In genomic region chr2:166459955-166460354, GRCm38 (mm10) we compare ENCODE assay signal across 9 mouse cellular contexts.
DNase-seq lines count a peak whose midpoint lies in the region; ATAC-seq lines count a peak whose summit lies in the region.
"Had no signal": no experiment of that assay in that cellular context is flagged by ENCODE, and none has a peak within 500 bp of the region (broad histone marks: within the 10 kb centered on the region; RNA-seq: fewer than 3 reads in every experiment).

No protein-coding gene starts in this region.

- no peak overlapping the region for H3K4me2 ChIP-seq in hindbrain, embryonic 11.5 days (replicated peaks; ENCODE audit: low read depth, low read length)
- peak overlapping the region; percentile 51 for H3K4me2 ChIP-seq in heart, embryonic 12.5 days

- no peak for DNase-seq in hindbrain, embryonic 10.5 days (ENCODE audit: low spot score)
- no peak for DNase-seq in hindbrain, embryonic 11.5 days (ENCODE audit: low spot score)
- DNase-seq in embryonic facial prominence, embryonic 10.5 days (ENCODE audit: low spot score): peak; percentile 87
- DNase-seq in mesoderm, embryonic 11.5 days (ENCODE audit: low read depth, low spot score): peak; percentile 61
- no peak for DNase-seq in layer of hippocampus, postnatal 36 days
- DNase-seq in cerebellum, postnatal 25 days: no peak
- DNase-seq in left cerebral cortex, postnatal 36 days (ENCODE audit: low spot score in 2 of 2): no peak
- DNase-seq: thymus, adult 18-20 months had no signal

- H3K4me1 ChIP-seq in hindbrain, embryonic 10.5 days (replicated peaks): peaks cover 33% of the 10 kb centered on the region
- H3K4me1 ChIP-seq in hindbrain, embryonic 11.5 days (replicated peaks; ENCODE audit: control insufficient read depth, insufficient read depth, low read length): no peaks in the 10 kb centered on the region
- H3K4me1 ChIP-seq in embryonic facial prominence, embryonic 10.5 days: peaks cover 65% of the 10 kb centered on the region
- peaks cover 30% of the 10 kb centered on the region for H3K4me1 ChIP-seq in heart, embryonic 12.5 days (replicated peaks)

- intact Hi-C loops in left cerebral cortex, postnatal 36 days (cut with DNase I): no loop called here

- WGBS in hindbrain, embryonic 10.5 days: 55% methylated on average over 9 of the region's 9 CpGs
- 60% methylated on average over 9 of the region's 9 CpGs for WGBS in hindbrain, embryonic 11.5 days
- 36% methylated on average over 9 of the region's 9 CpGs for WGBS in embryonic facial prominence, embryonic 10.5 days
- 13% methylated on average over 9 of the region's 9 CpGs for WGBS in heart, embryonic 12.5 days

- peak overlapping the region; percentile 64 for H3K27ac ChIP-seq in hindbrain, embryonic 10.5 days
- H3K27ac ChIP-seq in hindbrain, embryonic 11.5 days (ENCODE audit: low read depth, low read length): no peak overlapping the region
- H3K27ac ChIP-seq in embryonic facial prominence, embryonic 10.5 days (replicated peaks): peak overlapping the region; percentile 78
- peak overlapping the region; percentile 80 for H3K27ac ChIP-seq in heart, embryonic 12.5 days (ENCODE audit: poor library complexity, severe bottlenecking)

- H3K9me3 ChIP-seq in hindbrain, embryonic 10.5 days: 0 out of 2 replicates have a peak, but pooled peaks cover 3% of the 10 kb centered on the region
- H3K9me3 ChIP-seq in hindbrain, embryonic 11.5 days (ENCODE audit: control insufficient read depth, low read length): no peaks in the 10 kb centered on the region
- no peaks in the 10 kb centered on the region for H3K9me3 ChIP-seq in embryonic facial prominence, embryonic 10.5 days
- no peaks in the 10 kb centered on the region for H3K9me3 ChIP-seq in heart, embryonic 12.5 days (replicated peaks)

- no peaks in the 10 kb centered on the region for H3K36me3 ChIP-seq in hindbrain, embryonic 10.5 days
- H3K36me3 ChIP-seq in hindbrain, embryonic 11.5 days (ENCODE audit: control insufficient read depth, insufficient read depth, low read length): no peaks in the 10 kb centered on the region
- no peaks in the 10 kb centered on the region for H3K36me3 ChIP-seq in embryonic facial prominence, embryonic 10.5 days (replicated peaks)
- no peaks in the 10 kb centered on the region for H3K36me3 ChIP-seq in heart, embryonic 12.5 days

- no peak overlapping the region for H3K9ac ChIP-seq in hindbrain, embryonic 11.5 days (ENCODE audit: low read depth, low read length)
- H3K9ac ChIP-seq in heart, embryonic 12.5 days: no peak overlapping the region

- H3K4me3 ChIP-seq in hindbrain, embryonic 10.5 days: no peak overlapping the region
- no peak overlapping the region for H3K4me3 ChIP-seq in hindbrain, embryonic 11.5 days (ENCODE audit: low read depth, low read length)
- H3K4me3 ChIP-seq in embryonic facial prominence, embryonic 10.5 days: no peak overlapping the region
- no peak overlapping the region for H3K4me3 ChIP-seq in heart, embryonic 12.5 days

- no peaks in the 10 kb centered on the region for H3K27me3 ChIP-seq in hindbrain, embryonic 10.5 days (ENCODE audit: insufficient read depth, poor library complexity, severe bottlenecking)
- no peaks in the 10 kb centered on the region for H3K27me3 ChIP-seq in hindbrain, embryonic 11.5 days (ENCODE audit: control insufficient read depth, insufficient read depth, low read length)
- no peaks in the 10 kb centered on the region for H3K27me3 ChIP-seq in embryonic facial prominence, embryonic 10.5 days (replicated peaks; ENCODE audit: low read depth, poor library complexity, severe bottlenecking)
- no peaks in the 10 kb centered on the region for H3K27me3 ChIP-seq in heart, embryonic 12.5 days (replicated peaks)

- no peak for ATAC-seq in hindbrain, embryonic 11.5 days (ENCODE audit: low FRiP score)
- peak; percentile 85 for ATAC-seq in heart, embryonic 12.5 days (ENCODE audit: insufficient number of reproducible peaks, low FRiP score)

Comparison
In these comparisons a context has a peak if more than half of its experiments do, and no peak if none do; other contexts are left out.
1. DNase-seq: peak in embryonic facial prominence, embryonic 10.5 days (single experiment) and mesoderm, embryonic 11.5 days (single experiment); none in hindbrain, embryonic 10.5 days (single experiment), hindbrain, embryonic 11.5 days (single experiment), layer of hippocampus, postnatal 36 days (0 of 2), cerebellum, postnatal 25 days (0 of 2) and left cerebral cortex, postnatal 36 days (0 of 2).